Mouse (Mus musculus) C2C12 (cell line): ENCODE measurements around the gene Tmem216.

Experiments
- CTCF ChIP-seq: IDR thresholded peaks from one replicate; pipeline ENCODE4 v1.5.1; 2011; ENCODE audit not compliant: control insufficient read depth, insufficient read depth, insufficient read length
- USF1 ChIP-seq: IDR thresholded peaks from one replicate; pipeline ENCODE4 v1.6.1; 2011; ENCODE audit warnings: low read depth, mild to moderate bottlenecking, control low read depth, moderate library complexity

DNA sequence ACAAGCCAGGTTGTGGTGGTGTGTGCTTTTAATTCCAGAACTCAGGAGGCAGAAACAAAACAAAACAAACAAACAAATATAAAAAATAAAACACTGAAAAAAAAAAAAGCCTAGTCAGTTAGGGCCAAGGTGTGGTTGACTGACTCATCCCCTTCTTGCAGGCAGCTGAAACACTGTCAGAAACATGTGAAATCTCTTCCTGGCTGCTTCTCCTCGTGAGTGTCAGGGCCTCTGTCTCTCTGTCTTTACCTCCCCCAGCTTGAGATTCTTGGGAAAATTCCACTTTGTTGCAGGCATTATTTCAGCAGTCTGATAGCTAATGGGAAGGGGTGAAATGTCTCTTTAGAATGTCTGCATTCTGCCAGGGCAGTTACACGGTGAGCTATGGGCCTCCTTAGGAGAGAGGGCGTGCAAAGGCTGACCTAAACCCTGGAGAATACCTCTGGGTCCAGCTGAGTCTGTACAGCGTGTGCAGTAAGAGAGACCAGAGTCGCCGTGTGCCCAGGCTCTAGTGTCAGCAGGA, 46.3 kb upstream of the Tmem216 start:
- no peak for TF ChIP-seq USF1
- no peak for TF ChIP-seq CTCF
